Mouse (Mus musculus): ENCODE measurements around the gene Iars. TPM values are rescaled to one million over a fixed set of nuclear protein-coding genes. Genes with fewer than 3 reads are reported as not detected.

Gene Iars
- polyA plus RNA-seq, 2 experiments = 61.8 to 68.3 TPM

- ATAC-seq (ENCODE audit: low FRiP score, low read depth) = peak; percentile 77
- peaks cover 11% of the 10 kb centered on the region; the same call in 1 of the 2 replicates for H3K4me1 ChIP-seq (ENCODE audit: control insufficient read depth, insufficient read depth, low read length)
- H3K4me3 ChIP-seq (replicated peaks; ENCODE audit: low read length) = peak overlapping the region; percentile 72
- H3K4me2 ChIP-seq (replicated peaks; ENCODE audit: low read depth, low read length, severe bottlenecking) = peak overlapping the region; percentile 73
- peak; percentile 52 for DNase-seq (ENCODE audit: low spot score)
- peaks cover 8% of the 10 kb centered on the region; the same call in 1 of the 2 replicates for H3K36me3 ChIP-seq (ENCODE audit: control insufficient read depth, insufficient read depth, low read length)
- H3K27me3 ChIP-seq (ENCODE audit: control insufficient read depth, insufficient read depth, low read length) = no peaks in the 10 kb centered on the region
- peak overlapping the region; percentile 57 for H3K9ac ChIP-seq (ENCODE audit: low read depth, low read length, severe bottlenecking)
- H3K27ac ChIP-seq (replicated peaks; ENCODE audit: low read depth, low read length) = no peak overlapping the region
- no peaks in the 10 kb centered on the region for H3K9me3 ChIP-seq (ENCODE audit: control insufficient read depth, low read length)
- under 1% methylated on average over 16 of the region's 16 CpGs for WGBS
- 0 out of 2 replicates have a peak, but pooled peaks have one; percentile 11 for TF ChIP-seq POLR2A (IDR thresholded peaks at IDR 0.05; ENCODE audit: borderline replicate concordance, extremely low read depth, insufficient read depth, insufficient read length)
Measured at GRCm38 (mm10) chr13:49653180-49653541, 28.7 kb upstream of the Iars start.

- H3K4me1 ChIP-seq (ENCODE audit: control insufficient read depth, insufficient read depth, low read length) = peaks cover 4% of the 10 kb centered on the region
- no peak overlapping the region for H3K4me2 ChIP-seq (replicated peaks; ENCODE audit: low read depth, low read length, severe bottlenecking)
- DNase-seq (ENCODE audit: low spot score) (no peak), ATAC-seq (ENCODE audit: low FRiP score, low read depth) (no peak)
- no peak for TF ChIP-seq POLR2A (IDR thresholded peaks at IDR 0.05; ENCODE audit: borderline replicate concordance, extremely low read depth, insufficient read depth, insufficient read length)
- H3K36me3 ChIP-seq (ENCODE audit: control insufficient read depth, insufficient read depth, low read length) = peaks cover 44% of the 10 kb centered on the region
- no peak overlapping the region for H3K9ac ChIP-seq (ENCODE audit: low read depth, low read length, severe bottlenecking)
- H3K9me3 ChIP-seq (ENCODE audit: control insufficient read depth, low read length) = no peaks in the 10 kb centered on the region
- H3K27me3 ChIP-seq (ENCODE audit: control insufficient read depth, insufficient read depth, low read length) = no peaks in the 10 kb centered on the region
- H3K27ac ChIP-seq (replicated peaks; ENCODE audit: low read depth, low read length) = no peak overlapping the region
- no peak overlapping the region for H3K4me3 ChIP-seq (replicated peaks; ENCODE audit: low read length)
- WGBS = 88% methylated on average over 2 of the region's 2 CpGs
Measured at GRCm38 (mm10) chr13:49677793-49678192, 4.1 kb upstream of the Iars start.

GRCm38 (mm10) chr13:49682233-49682846 lies 440 bp downstream of the Iars start:
- 0% methylated on average over 20 of the region's 20 CpGs for WGBS
- TF ChIP-seq POLR2A (IDR thresholded peaks at IDR 0.05; ENCODE audit: borderline replicate concordance, extremely low read depth, insufficient read depth, insufficient read length) = no peak

GRCm38 (mm10) chr13:49684266-49684665 lies 2.4 kb downstream of the Iars start:
- Histone ChIP-seq H3K4me3 (replicated peaks; ENCODE audit: low read length) (no peak overlapping the region), H3K4me2 (replicated peaks; ENCODE audit: low read depth, low read length, severe bottlenecking) (no peak overlapping the region), H3K27ac (replicated peaks; ENCODE audit: low read depth, low read length) (no peak overlapping the region), H3K27me3 (ENCODE audit: control insufficient read depth, insufficient read depth, low read length) (no peaks in the 10 kb centered on the region), H3K36me3 (ENCODE audit: control insufficient read depth, insufficient read depth, low read length) (peaks cover 16% of the 10 kb centered on the region), H3K4me1 (ENCODE audit: control insufficient read depth, insufficient read depth, low read length) (peaks cover 9% of the 10 kb centered on the region), H3K9me3 (ENCODE audit: control insufficient read depth, low read length) (no peaks in the 10 kb centered on the region), H3K9ac (ENCODE audit: low read depth, low read length, severe bottlenecking) (no peak overlapping the region)
- no peak for TF ChIP-seq POLR2A (IDR thresholded peaks at IDR 0.05; ENCODE audit: borderline replicate concordance, extremely low read depth, insufficient read depth, insufficient read length)
- DNase-seq (ENCODE audit: low spot score) = no peak
- WGBS = 90% methylated on average over 4 of the region's 4 CpGs
- no peak for ATAC-seq (ENCODE audit: low FRiP score, low read depth)

More at GRCm38 (mm10) chr13:49682233-49682846, 440 bp downstream of the Iars start:
- Histone ChIP-seq H3K27ac (replicated peaks; ENCODE audit: low read depth, low read length) (peak overlapping the region; percentile 70), H3K9ac (ENCODE audit: low read depth, low read length, severe bottlenecking) (peak overlapping the region; percentile 75), H3K9me3 (ENCODE audit: control insufficient read depth, low read length) (no peaks in the 10 kb centered on the region), H3K4me2 (replicated peaks; ENCODE audit: low read depth, low read length, severe bottlenecking) (peak overlapping the region; percentile 76), H3K27me3 (ENCODE audit: control insufficient read depth, insufficient read depth, low read length) (no peaks in the 10 kb centered on the region), H3K4me3 (replicated peaks; ENCODE audit: low read length) (peak overlapping the region; percentile 71), H3K4me1 (ENCODE audit: control insufficient read depth, insufficient read depth, low read length) (peaks cover 9% of the 10 kb centered on the region), H3K36me3 (ENCODE audit: control insufficient read depth, insufficient read depth, low read length) (peaks cover 11% of the 10 kb centered on the region)
- peak; percentile 61 for ATAC-seq (ENCODE audit: low FRiP score, low read depth)
- DNase-seq (ENCODE audit: low spot score) = no peak

GRCm38 (mm10) chr13:49691056-49691455 lies 9.2 kb downstream of the Iars start:
- Histone ChIP-seq H3K4me2 (replicated peaks; ENCODE audit: low read depth, low read length, severe bottlenecking) (no peak overlapping the region), H3K4me3 (replicated peaks; ENCODE audit: low read length) (no peak overlapping the region), H3K27me3 (ENCODE audit: control insufficient read depth, insufficient read depth, low read length) (no peaks in the 10 kb centered on the region), H3K9ac (ENCODE audit: low read depth, low read length, severe bottlenecking) (no peak overlapping the region), H3K4me1 (ENCODE audit: control insufficient read depth, insufficient read depth, low read length) (no peaks in the 10 kb centered on the region), H3K36me3 (ENCODE audit: control insufficient read depth, insufficient read depth, low read length) (peaks cover 57% of the 10 kb centered on the region), H3K27ac (replicated peaks; ENCODE audit: low read depth, low read length) (no peak overlapping the region), H3K9me3 (ENCODE audit: control insufficient read depth, low read length) (no peaks in the 10 kb centered on the region)
- DNase-seq (ENCODE audit: low spot score) (no peak), ATAC-seq (ENCODE audit: low FRiP score, low read depth) (no peak)
- no peak for TF ChIP-seq POLR2A (IDR thresholded peaks at IDR 0.05; ENCODE audit: borderline replicate concordance, extremely low read depth, insufficient read depth, insufficient read length)
- 95% methylated on average over 5 of the region's 5 CpGs for WGBS

Data from limb, embryonic 14.5 days (tissue).